Mouse (Mus musculus): Measurements from ENCODE around the gene Klhl34.

Klhl34 gene

GRCm38 (mm10) chrX:157818207-157818920, at the start of gene Klhl34:
Gene Klhl34, plus strand, starts transcription at chrX:157818435.
- peak; percentile 78 for DNase-seq

DNA sequence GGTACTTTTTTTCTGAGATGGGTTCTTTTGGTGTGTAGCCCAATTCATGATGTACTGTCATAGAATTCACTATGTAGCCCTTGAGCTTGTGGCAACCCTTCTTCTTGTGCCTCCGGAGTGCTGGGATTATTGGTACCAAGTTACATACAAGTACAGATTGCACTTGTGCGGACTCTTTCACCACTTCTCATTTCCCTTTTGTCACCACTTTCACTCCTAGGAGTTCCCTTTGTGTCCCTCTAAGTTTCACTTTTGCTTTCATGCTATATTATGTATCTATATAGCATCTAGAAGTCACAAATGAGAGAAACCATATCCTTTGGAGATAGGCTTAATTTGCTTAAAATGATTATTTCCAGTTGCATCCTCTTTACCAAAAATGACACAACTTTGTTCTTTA, 16.6 kb upstream of the Klhl34 start:
- no peak for DNase-seq

DNA sequence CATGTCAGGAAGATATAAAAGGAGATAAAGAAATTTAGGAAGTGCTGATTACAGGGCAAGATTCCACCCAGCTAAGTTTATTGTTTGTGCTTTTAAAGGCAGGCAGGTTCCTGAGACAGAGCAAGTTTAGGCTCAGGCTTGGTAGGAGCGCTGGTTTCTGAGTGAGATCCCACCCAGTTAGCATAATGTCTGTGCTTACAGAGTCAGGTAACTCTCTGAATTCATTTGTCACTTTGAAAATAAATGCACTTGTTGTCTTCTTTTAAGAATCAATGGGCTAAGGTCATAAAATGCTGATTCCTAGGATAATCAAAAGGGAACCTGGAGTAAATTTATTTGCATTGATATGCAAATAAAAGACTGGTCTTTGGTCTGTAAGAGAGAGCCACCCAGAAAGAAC, 8.5 kb upstream of the Klhl34 start:
- DNase-seq = no peak

DNA sequence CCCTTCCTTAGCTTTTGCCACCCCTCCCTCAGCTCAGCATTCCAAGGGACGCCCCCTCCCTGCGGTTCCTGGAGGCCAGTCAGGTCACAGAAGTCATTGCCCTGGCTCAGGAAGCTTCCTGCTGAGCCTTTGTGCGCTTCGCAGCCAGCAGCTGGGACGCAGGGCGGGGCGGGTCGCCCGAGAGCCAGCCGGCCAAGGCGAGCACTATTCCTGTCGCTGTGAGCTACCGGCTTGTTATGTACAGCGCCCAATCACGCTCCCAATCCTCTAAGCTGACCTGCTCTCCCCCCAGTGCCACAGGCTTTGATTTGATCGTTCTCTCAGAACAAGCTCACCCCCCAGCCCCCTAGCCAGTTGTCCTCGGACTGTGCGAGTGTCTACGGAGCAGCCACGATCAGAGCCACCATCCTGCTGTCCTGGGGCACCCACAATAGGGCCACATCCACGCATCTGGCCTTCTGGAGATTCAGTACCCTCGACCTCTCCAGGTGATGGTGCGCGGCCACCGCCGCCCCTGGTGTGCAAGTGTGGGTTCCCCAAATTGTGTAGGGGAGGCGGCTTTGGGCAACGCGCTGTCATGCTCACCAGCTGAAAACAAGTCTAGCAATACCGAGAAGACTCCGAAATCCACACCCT, 546 bp upstream of the Klhl34 start:
- DNase-seq = peak; percentile 93

- DNase-seq = no peak
Measured at GRCm38 (mm10) chrX:157818921-157819260, 656 bp downstream of the Klhl34 start.

- DNase-seq = no peak
Measured at GRCm38 (mm10) chrX:157829983-157830382, 11.7 kb downstream of the Klhl34 start.

Measured in heart, adult 11 months (tissue).